Mouse (Mus musculus) kidney, embryonic 16.5 days (tissue): Measurements from ENCODE around the gene Nlk. TPM values are rescaled to one million over a fixed set of nuclear protein-coding genes. Genes with fewer than 3 reads are reported as not detected.

ENCODE experiments used
- ATAC-seq: fragments of 200-750 bp; cut with Nextera tagmentation; 2 replicates; pipeline ENCODE4 v1.8.0; 2017; ENCODE audit warnings: moderate TSS enrichment; ENCODE audit not compliant: low FRiP score, low TSS enrichment
- H3K27ac ChIP-seq: fragments of 300-500 bp; sonication (generic); 2 replicates; pipeline ENCODE4 v1.5.1; 2014; ENCODE audit warnings: low read length
- H3K27me3 ChIP-seq: fragments of 300-500 bp; sonication (generic); 2 replicates; pipeline ENCODE4 v1.6.1; 2014; ENCODE audit warnings: low read length, control low read depth, mixed read lengths; ENCODE audit not compliant: insufficient read depth
- H3K36me3 ChIP-seq: fragments of 300-500 bp; sonication (generic); 2 replicates; pipeline ENCODE4 v1.6.1; 2014; ENCODE audit warnings: low read length, control low read depth, mixed read lengths; ENCODE audit not compliant: insufficient read depth
- H3K4me1 ChIP-seq: fragments of 300-500 bp; sonication (generic); 2 replicates; pipeline ENCODE4 v1.6.1; 2014; ENCODE audit warnings: low read length, control low read depth, mixed read lengths; ENCODE audit not compliant: insufficient read depth
- H3K4me2 ChIP-seq: fragments of 300-500 bp; sonication (generic); replicated peaks from 2 replicates; pipeline ENCODE4 v1.6.1; 2014; ENCODE audit warnings: low read depth, low read length
- H3K4me3 ChIP-seq: fragments of 300-500 bp; sonication (generic); 2 replicates; pipeline ENCODE4 v1.5.1; 2014; ENCODE audit warnings: mild to moderate bottlenecking, low read length
- H3K9ac ChIP-seq: fragments of 300-500 bp; sonication (generic); replicated peaks from 2 replicates; pipeline ENCODE4 v1.6.1; 2014; ENCODE audit warnings: low read length
- H3K9me3 ChIP-seq: fragments of 300-500 bp; sonication (generic); 2 replicates; pipeline ENCODE4 v1.6.1; 2016; ENCODE audit warnings: low read length, control low read depth
- WGBS: fragments of 180-500 bp; shearing (Covaris S2); extraction: QIAGEN DNeasy Blood & Tissue Kit; methylation state at CpG from one replicate; pipeline ENCODE4 v1.1.7; 2014; 5-methylcytosine and 5-hydroxymethylcytosine counted together
- polyA plus RNA-seq: library from polyadenylated mRNA; unstranded; fragments of >200 nt; fragmentation: Nextera tagmentation; extraction: Ambion mirVana; gene quantifications from 2 replicates; pipeline ENCODE4 v1.2.1, GENCODE M21; 2015

The Nlk gene
- polyA plus RNA-seq, 1 experiment from 2014 or later, result 14.3 TPM

- H3K9me3 ChIP-seq, result no peaks in the 10 kb centered on the region
- H3K36me3 ChIP-seq, result no peaks in the 10 kb centered on the region
- H3K27ac ChIP-seq, result no peak overlapping the region
- no peak overlapping the region for H3K4me2 ChIP-seq
- no peak for ATAC-seq
- no peak overlapping the region for H3K9ac ChIP-seq
- WGBS, result 75% methylated on average over 4 of the region's 4 CpGs
- no peak overlapping the region for H3K4me3 ChIP-seq
- H3K27me3 ChIP-seq, result no peaks in the 10 kb centered on the region
- H3K4me1 ChIP-seq, result no peaks in the 10 kb centered on the region
These were observed 30.9 kb upstream of the Nlk start for GRCm38 (mm10) chr11:78728041-78728440.

- Histone ChIP-seq H3K36me3 (no peaks in the 10 kb centered on the region), H3K4me1 (no peaks in the 10 kb centered on the region), H3K4me2 (no peak overlapping the region), H3K9ac (no peak overlapping the region), H3K9me3 (no peaks in the 10 kb centered on the region), H3K27ac (no peak overlapping the region), H3K4me3 (no peak overlapping the region), H3K27me3 (no peaks in the 10 kb centered on the region)
- ATAC-seq, result no peak
- 86% methylated on average over 3 of the region's 3 CpGs for WGBS
These were observed 29.2 kb upstream of the Nlk start for GRCm38 (mm10) chr11:78726366-78726765.

GRCm38 (mm10) chr11:78724792-78725191, 27.6 kb upstream of the Nlk start:
- no peak for ATAC-seq
- no peaks in the 10 kb centered on the region for H3K27me3 ChIP-seq
- no peaks in the 10 kb centered on the region for H3K36me3 ChIP-seq
- WGBS, result 44% methylated on average over 1 of the region's 1 CpGs
- H3K4me3 ChIP-seq, result no peak overlapping the region
- no peaks in the 10 kb centered on the region for H3K9me3 ChIP-seq
- no peaks in the 10 kb centered on the region for H3K4me1 ChIP-seq
- no peak overlapping the region for H3K9ac ChIP-seq
- H3K27ac ChIP-seq, result no peak overlapping the region
- no peak overlapping the region for H3K4me2 ChIP-seq

- Histone ChIP-seq H3K27me3 (no peaks in the 10 kb centered on the region), H3K4me1 (no peaks in the 10 kb centered on the region), H3K4me3 (no peak overlapping the region), H3K4me2 (no peak overlapping the region), H3K27ac (no peak overlapping the region), H3K9me3 (no peaks in the 10 kb centered on the region), H3K36me3 (no peaks in the 10 kb centered on the region), H3K9ac (no peak overlapping the region)
- no peak for ATAC-seq
- 73% methylated on average over 2 of the region's 2 CpGs for WGBS
These were observed 24.2 kb upstream of the Nlk start for GRCm38 (mm10) chr11:78721419-78721818.

- Histone ChIP-seq H3K4me1 (no peaks in the 10 kb centered on the region), H3K27ac (no peak overlapping the region), H3K4me3 (no peak overlapping the region), H3K4me2 (no peak overlapping the region), H3K27me3 (no peaks in the 10 kb centered on the region), H3K9ac (no peak overlapping the region), H3K36me3 (no peaks in the 10 kb centered on the region), H3K9me3 (no peaks in the 10 kb centered on the region)
- ATAC-seq, result no peak
- WGBS, result 47% methylated on average over 4 of the region's 4 CpGs
These were observed 20.5 kb upstream of the Nlk start for GRCm38 (mm10) chr11:78717655-78718054.

GRCm38 (mm10) chr11:78708642-78709041, 11.5 kb upstream of the Nlk start:
- H3K9me3 ChIP-seq, result no peaks in the 10 kb centered on the region
- ATAC-seq, result no peak
- H3K4me1 ChIP-seq, result no peaks in the 10 kb centered on the region
- no peak overlapping the region for H3K4me2 ChIP-seq
- no peak overlapping the region for H3K27ac ChIP-seq
- no peak overlapping the region for H3K4me3 ChIP-seq
- H3K9ac ChIP-seq, result no peak overlapping the region
- no peaks in the 10 kb centered on the region for H3K36me3 ChIP-seq
- 72% methylated on average over 2 of the region's 2 CpGs for WGBS
- no peaks in the 10 kb centered on the region for H3K27me3 ChIP-seq

GRCm38 (mm10) chr11:78706026-78706425, 8.9 kb upstream of the Nlk start:
- H3K27ac ChIP-seq, result no peak overlapping the region
- no peak for ATAC-seq

GRCm38 (mm10) chr11:78703085-78703484, 5.9 kb upstream of the Nlk start:
- no peak overlapping the region; the same call in 1 of the 2 replicates for H3K27ac ChIP-seq
- H3K27me3 ChIP-seq, result no peaks in the 10 kb centered on the region
- no peaks in the 10 kb centered on the region for H3K9me3 ChIP-seq
- H3K36me3 ChIP-seq, result no peaks in the 10 kb centered on the region
- no peak overlapping the region for H3K4me2 ChIP-seq
- ATAC-seq, result no peak
- 73% methylated on average over 5 of the region's 5 CpGs for WGBS
- no peaks in the 10 kb centered on the region for H3K4me1 ChIP-seq
- H3K4me3 ChIP-seq, result no peak overlapping the region
- H3K9ac ChIP-seq, result no peak overlapping the region

More at GRCm38 (mm10) chr11:78706026-78706425, 8.9 kb upstream of the Nlk start:
- H3K9ac ChIP-seq, result no peak overlapping the region
- no peak overlapping the region for H3K4me2 ChIP-seq
- H3K9me3 ChIP-seq, result no peaks in the 10 kb centered on the region
- H3K36me3 ChIP-seq, result no peaks in the 10 kb centered on the region
- H3K4me3 ChIP-seq, result no peak overlapping the region
- no peaks in the 10 kb centered on the region for H3K27me3 ChIP-seq
- no peaks in the 10 kb centered on the region for H3K4me1 ChIP-seq

- Histone ChIP-seq H3K4me3 (no peak overlapping the region), H3K27ac (peak overlapping the region; percentile 50; the same call in 1 of the 2 replicates), H3K9ac (no peak overlapping the region), H3K9me3 (no peaks in the 10 kb centered on the region), H3K4me2 (no peak overlapping the region), H3K36me3 (no peaks in the 10 kb centered on the region), H3K27me3 (no peaks in the 10 kb centered on the region), H3K4me1 (no peaks in the 10 kb centered on the region)
- 65% methylated on average over 3 of the region's 3 CpGs for WGBS
- ATAC-seq, result no peak
These were observed 5.1 kb upstream of the Nlk start for GRCm38 (mm10) chr11:78702319-78702718.

GRCm38 (mm10) chr11:78697753-78698171, 589 bp upstream of the Nlk start:
- Histone ChIP-seq H3K9me3 (no peaks in the 10 kb centered on the region), H3K36me3 (no peaks in the 10 kb centered on the region), H3K9ac (peak overlapping the region; percentile 63), H3K4me1 (peaks cover 28% of the 10 kb centered on the region), H3K4me3 (peak overlapping the region; percentile 88), H3K27me3 (no peaks in the 10 kb centered on the region), H3K4me2 (peak overlapping the region; percentile 47), H3K27ac (peak overlapping the region; percentile 82)
- ATAC-seq, result peak; percentile 94
- 0% methylated on average over 12 of the region's 12 CpGs for WGBS
